Mouse (Mus musculus) kidney, postnatal 10 days (tissue): ENCODE data around the gene Wwox.

ENCODE experiments used
- DNase-seq: peaks from one replicate; pipeline ENCODE4 v3.0.0; 2021; ENCODE audit warnings: mixed read lengths

The Wwox gene

GRCm38 (mm10) chr8:115390921-115391504 is 951.6 kb downstream of the Wwox start:
- no peak for DNase-seq

- peak; percentile 44 for DNase-seq
Observed at GRCm38 (mm10) chr8:115395840-115396239, 956.4 kb downstream of the Wwox start.

GRCm38 (mm10) chr8:115397981-115398380 is 958.5 kb downstream of the Wwox start:
- no peak for DNase-seq

GRCm38 (mm10) chr8:115400013-115400720 is 960.7 kb downstream of the Wwox start:
- no peak for DNase-seq
